Mouse (Mus musculus) ES-E14 (cell line): Measurements from ENCODE around the gene Ptprt. TPM values are rescaled to one million over a fixed set of nuclear protein-coding genes. Genes with fewer than 3 reads are reported as not detected.
"Not testable (repeated sequence)": the region's sequence is repeated elsewhere in the genome, so short reads cannot be mapped to it uniquely, and the experiment has no call there.

Experiments
- DNase-seq: peaks from one replicate; pipeline ENCODE4 v3.0.0-alpha.2; 2013; ENCODE audit warnings: low read depth, low spot score
- H3K27ac ChIP-seq: 2 replicates; pipeline ENCODE4 v1.5.1; 2012; ENCODE audit warnings: low read depth, mild to moderate bottlenecking, low read length, moderate library complexity, mixed read lengths; ENCODE audit not compliant: poor library complexity, insufficient read depth, severe bottlenecking
- H3K36me3 ChIP-seq: 2 replicates; pipeline ENCODE4 v1.6.1; 2012; ENCODE audit warnings: mild to moderate bottlenecking, low read length, moderate library complexity, mixed read lengths; ENCODE audit not compliant: control insufficient read depth, poor library complexity, insufficient read depth, severe bottlenecking
- H3K4me1 ChIP-seq, 2 experiments: fragments of 150-350 bp in 1 of 2; sonication (generic) in 1 of 2; 2 replicates each; pipeline ENCODE4 v1.6.1; 2012; ENCODE audit warnings: low read length in 2 of 2, mild to moderate bottlenecking in 1 of 2, mixed read lengths in 1 of 2; ENCODE audit not compliant: control insufficient read depth in 2 of 2, insufficient read depth in 2 of 2, poor library complexity in 1 of 2
- H3K4me3 ChIP-seq, 2 experiments: fragments of 150-350 bp in 1 of 2; sonication (generic) in 1 of 2; 2 replicates each; pipeline ENCODE4 v1.5.1; 2012; ENCODE audit warnings: low read length in 2 of 2, low read depth in 1 of 2, mild to moderate bottlenecking in 1 of 2, mixed read lengths in 1 of 2; ENCODE audit not compliant: insufficient read depth in 1 of 2, poor library complexity in 1 of 2, severe bottlenecking in 1 of 2
- H3K9ac ChIP-seq: 2 replicates; pipeline ENCODE4 v1.6.1; 2012; ENCODE audit warnings: low read depth, mild to moderate bottlenecking, low read length, mixed read lengths; ENCODE audit not compliant: poor library complexity, insufficient read depth, severe bottlenecking
- H3K9me3 ChIP-seq: fragments of 150-350 bp; sonication (generic); 2 replicates; pipeline ENCODE4 v1.6.1; 2012; ENCODE audit warnings: low read depth, mild to moderate bottlenecking, low read length; ENCODE audit not compliant: control insufficient read depth, insufficient read depth
- CHD2 ChIP-seq: IDR thresholded peaks from 2 replicates; pipeline ENCODE4 v1.6.1; 2014; ENCODE audit warnings: mild to moderate bottlenecking, low read depth, low read length, inconsistent platforms
- HCFC1 ChIP-seq: IDR thresholded peaks from 2 replicates; pipeline ENCODE4 v1.6.1; 2012; ENCODE audit warnings: low read length, inconsistent platforms, borderline replicate concordance; ENCODE audit not compliant: insufficient read depth
- MAFK ChIP-seq: IDR thresholded peaks from 2 replicates; pipeline ENCODE4 v1.6.1; 2014; ENCODE audit warnings: mild to moderate bottlenecking, low read depth, low read length, inconsistent platforms; ENCODE audit not compliant: insufficient read depth
- ZC3H11A ChIP-seq: IDR thresholded peaks from 2 replicates; pipeline ENCODE4 v1.6.1; 2012; ENCODE audit warnings: low read depth, mild to moderate bottlenecking, inconsistent platforms, low read length, borderline replicate concordance
- ZNF384 ChIP-seq: IDR thresholded peaks from 2 replicates; pipeline ENCODE4 v1.6.1; 2012; ENCODE audit warnings: low read depth, low read length, inconsistent platforms
- in situ Hi-C, 2 experiments: fragments of 600-800 bp; cut with MboI; formaldehyde crosslinking; loops; one replicate each; pipeline ENCODE4 v1.15.1; 2025; ENCODE audit warnings: low sequenced_read_pairs in 2 of 2, inconsistent platforms in 1 of 2; ENCODE audit not compliant: unreplicated experiment in 2 of 2
- total RNA-seq: library from RNA; depleted of rRNA; stranded (reverse); fragments of 300-350 nt; gene quantifications from 2 replicates; pipeline ENCODE4 v1.2.3, GENCODE M21; 2012

Ptprt gene
- total RNA-seq, 1 experiment: 0.40 TPM

DNA sequence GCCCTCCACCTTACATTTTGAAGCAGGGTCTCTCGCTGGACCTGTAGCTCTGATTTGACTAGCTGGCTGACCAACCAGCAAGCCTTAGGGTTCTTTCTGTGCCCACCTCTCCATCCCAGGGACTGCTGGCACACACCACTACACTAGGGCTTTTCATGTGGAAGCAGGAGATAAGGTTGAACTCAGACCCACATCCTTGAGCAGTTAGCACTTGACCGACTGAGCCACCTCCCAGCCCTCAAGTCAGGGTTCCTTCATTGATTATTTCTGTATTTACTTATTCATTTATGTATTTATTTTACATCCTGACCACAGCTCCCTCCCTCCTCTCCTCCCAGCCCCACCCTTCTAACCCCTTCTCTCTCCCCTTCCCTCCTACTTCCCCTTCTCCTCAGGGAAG, 479.1 kb downstream of the Ptprt start:
- Histone ChIP-seq H3K36me3 (no peaks in the 10 kb centered on the region), H3K4me1 (no peaks in the 10 kb centered on the region)
- in situ Hi-C loops: no loop called here

GRCm38 (mm10) chr2:162172529-162172928, 488.4 kb downstream of the Ptprt start:
- Histone ChIP-seq H3K9ac (no peak overlapping the region), H3K27ac (no peak overlapping the region), H3K4me1 (no peaks in the 10 kb centered on the region), H3K36me3 (no peaks in the 10 kb centered on the region), H3K9me3 (no peaks in the 10 kb centered on the region), H3K4me3 (no peak overlapping the region)
- TF ChIP-seq ZC3H11A: no peak
- TF ChIP-seq CHD2: no peak
- no peak for TF ChIP-seq ZNF384
- TF ChIP-seq HCFC1: no peak
- TF ChIP-seq MAFK: no peak
- no peak for DNase-seq
- in situ Hi-C loops: no loop called here

More for the DNA sequence above, 479.1 kb downstream of the Ptprt start:
- TF ChIP-seq ZNF384 (no peak), ZC3H11A (no peak), MAFK (no peak), CHD2 (no peak)
- Histone ChIP-seq H3K4me3 (no peak overlapping the region), H3K27ac (no peak overlapping the region), H3K9me3 (no peaks in the 10 kb centered on the region), H3K9ac (no peak overlapping the region)
- DNase-seq: no peak

DNA sequence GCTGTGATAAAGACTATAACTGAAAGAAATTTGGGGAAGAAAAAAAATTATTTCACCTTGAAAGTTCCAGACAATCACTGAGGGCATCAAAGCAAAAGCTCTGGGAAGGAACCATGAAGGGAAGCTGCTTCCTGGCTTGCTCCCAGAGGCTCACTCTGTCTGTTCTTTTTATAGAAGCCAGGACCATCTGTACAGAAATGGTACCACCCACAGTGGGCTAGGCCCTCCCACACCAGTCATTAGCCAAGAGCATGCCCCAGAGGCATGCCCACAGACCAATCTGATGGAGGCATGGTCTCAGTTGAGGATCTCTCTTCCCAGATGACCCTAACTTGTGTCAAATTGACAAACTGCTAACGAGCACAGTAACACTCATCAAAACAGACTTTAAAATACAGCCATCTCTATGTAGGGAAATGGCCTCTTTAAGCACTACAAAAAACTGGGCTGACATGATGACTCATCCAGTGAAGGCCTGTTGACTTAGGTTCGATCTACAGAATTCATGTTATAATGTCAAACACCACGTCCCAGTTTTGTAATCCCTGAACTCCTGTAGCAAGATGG, 519.0 kb downstream of the Ptprt start:
- in situ Hi-C loops: no loop called here
- no peaks in the 10 kb centered on the region for H3K4me1 ChIP-seq
- H3K36me3 ChIP-seq: no peaks in the 10 kb centered on the region

DNA sequence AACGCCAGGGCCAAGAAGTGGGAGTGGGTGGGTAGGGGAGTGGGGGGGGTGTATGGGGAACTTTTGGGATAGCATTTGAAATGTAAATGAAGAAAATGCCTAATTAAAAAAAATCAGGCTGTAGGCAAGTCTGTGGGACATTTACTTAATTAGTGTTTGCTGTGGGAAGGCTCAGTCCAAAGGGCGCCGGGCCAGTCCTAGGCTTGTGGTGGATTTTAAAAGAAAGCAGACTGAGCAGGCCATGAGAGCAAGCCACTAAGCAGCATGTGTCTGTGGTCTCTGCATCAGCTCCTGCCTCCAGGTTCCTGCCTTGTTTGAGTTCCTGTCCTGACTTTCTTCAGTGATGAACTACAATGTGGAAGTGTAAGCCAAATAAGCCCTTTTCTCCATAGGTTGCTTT, 524.8 kb downstream of the Ptprt start:
- H3K4me1 ChIP-seq, H3K9ac ChIP-seq, H3K9me3 ChIP-seq, H3K4me3 ChIP-seq, H3K27ac ChIP-seq, H3K36me3 ChIP-seq, in situ Hi-C loops, DNase-seq: not testable (repeated sequence)

More for the DNA sequence above, 519.0 kb downstream of the Ptprt start:
- TF ChIP-seq HCFC1: no peak
- no peak for TF ChIP-seq ZC3H11A
- TF ChIP-seq MAFK: no peak
- TF ChIP-seq CHD2: no peak
- TF ChIP-seq ZNF384: no peak
- H3K9ac ChIP-seq: no peak overlapping the region
- H3K4me3 ChIP-seq: no peak overlapping the region
- H3K9me3 ChIP-seq: no peaks in the 10 kb centered on the region
- H3K27ac ChIP-seq: no peak overlapping the region
- no peak for DNase-seq

GRCm38 (mm10) chr2:162131607-162132304, 529.2 kb downstream of the Ptprt start:
- no peak for DNase-seq
- in situ Hi-C loops: no loop called here
- Histone ChIP-seq H3K27ac (no peak overlapping the region), H3K4me1 (no peaks in the 10 kb centered on the region), H3K9me3 (no peaks in the 10 kb centered on the region), H3K36me3 (no peaks in the 10 kb centered on the region), H3K4me3 (no peak overlapping the region), H3K9ac (no peak overlapping the region)
- TF ChIP-seq ZC3H11A (no peak), CHD2 (no peak), ZNF384 (no peak), MAFK (no peak), HCFC1 (no peak)
